Mouse (Mus musculus) bone marrow, adult 2 months (tissue): ENCODE data around the gene Lrrn3.

ENCODE experiments used
- CTCF ChIP-seq: fragments of 200-500 bp; IDR thresholded peaks from 2 replicates; pipeline ENCODE4 v1.5.1; 2011; ENCODE audit warnings: low read length, control low read depth; ENCODE audit not compliant: control insufficient read depth, insufficient read depth
- POLR2A ChIP-seq: fragments of 200-500 bp; IDR thresholded peaks from 2 replicates; pipeline ENCODE4 v1.6.1; 2011; ENCODE audit warnings: low read depth, mild to moderate bottlenecking, control low read depth, low read length, borderline replicate concordance; ENCODE audit not compliant: control insufficient read depth

DNA sequence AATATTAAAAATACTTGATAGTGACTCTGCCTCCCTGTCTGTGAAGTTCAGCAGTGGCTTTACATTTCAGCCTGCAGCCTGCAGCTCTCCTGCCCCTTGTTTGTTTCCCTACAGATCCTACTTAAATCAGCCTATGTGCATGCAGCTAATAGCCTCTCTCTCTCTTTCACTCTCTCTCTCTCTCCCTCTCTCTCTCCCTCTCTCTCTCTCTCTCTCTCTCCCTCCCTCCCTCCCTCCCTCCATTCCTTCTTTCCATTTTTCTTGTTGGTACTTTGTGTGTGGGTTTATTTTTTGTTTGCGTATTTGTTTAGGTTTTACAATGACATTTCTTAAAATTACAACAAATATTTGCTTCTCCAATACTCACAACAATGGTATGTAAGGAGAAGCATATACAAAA lies at the start of gene Lrrn3:
- TF ChIP-seq CTCF: no peak
- TF ChIP-seq POLR2A: no peak
